Mouse (Mus musculus) heart, adult 2 months (tissue): ENCODE data around the gene Fntb. TPM values are rescaled to one million over a fixed set of nuclear protein-coding genes. Genes with fewer than 3 reads are reported as not detected.

Experiments used
- DNase-seq, 2 experiments: peaks; one replicate each; pipeline ENCODE4 v3.0.0; 2021
- H3K27ac ChIP-seq: fragments of 200-600 bp; 2 replicates; pipeline ENCODE4 v1.8.1; 2022
- H3K27me3 ChIP-seq: fragments of 200-500 bp; 2 replicates; pipeline ENCODE4 v1.6.1; 2012; ENCODE audit warnings: mild to moderate bottlenecking, low read length, inconsistent platforms, mixed read lengths; ENCODE audit not compliant: control insufficient read depth, insufficient read depth
- H3K36me3 ChIP-seq: fragments of 200-500 bp; 2 replicates; pipeline ENCODE4 v1.6.1; 2012; ENCODE audit warnings: low read length, inconsistent platforms; ENCODE audit not compliant: control insufficient read depth, insufficient read depth
- H3K4me1 ChIP-seq: fragments of 200-500 bp; 2 replicates; pipeline ENCODE4 v1.6.1; 2011; ENCODE audit warnings: low read length; ENCODE audit not compliant: control insufficient read depth, insufficient read depth
- H3K4me3 ChIP-seq: fragments of 200-600 bp; 2 replicates; pipeline ENCODE4 v1.8.1; 2022
- H3K79me2 ChIP-seq: fragments of 200-500 bp; replicated peaks from 2 replicates; pipeline ENCODE4 v1.6.1; 2012; ENCODE audit warnings: mild to moderate bottlenecking, inconsistent platforms, low read length, moderate library complexity, mixed read lengths; ENCODE audit not compliant: control insufficient read depth, insufficient read depth
- H3K9ac ChIP-seq: fragments of 200-500 bp; 2 replicates; pipeline ENCODE4 v1.6.1; 2012; ENCODE audit warnings: low read depth, mild to moderate bottlenecking, control low read depth, inconsistent platforms, low read length, mixed read lengths
- CTCF ChIP-seq: fragments of 200-600 bp; IDR thresholded peaks from 2 replicates; pipeline ENCODE4 v1.8.1; 2022; ENCODE audit warnings: antibody characterized with exemption, mild to moderate bottlenecking, moderate library complexity
- EP300 ChIP-seq: fragments of 200-500 bp; IDR thresholded peaks from 2 replicates; pipeline ENCODE4 v1.6.1; 2011; ENCODE audit warnings: low read depth, low read length, control low read depth; ENCODE audit not compliant: insufficient read depth
- POLR2A ChIP-seq: fragments of 200-500 bp; IDR thresholded peaks from 2 replicates; pipeline ENCODE4 v1.6.1; 2011; ENCODE audit warnings: mild to moderate bottlenecking, low read depth, low read length, control low read depth; ENCODE audit not compliant: insufficient read depth
- WGBS: fragments of 180-500 bp; shearing (Covaris S2); methylation state at CpG from one replicate; pipeline ENCODE4 v1.1.7; 2018; 5-methylcytosine and 5-hydroxymethylcytosine counted together
- intact Hi-C: fragments of 180-260 bp; cut with DNase I; formaldehyde crosslinking; loops from one replicate; pipeline ENCODE4 v1.15.1; 2025
- polyA plus RNA-seq: library from polyadenylated mRNA; depleted of rRNA; stranded (reverse); fragments of >200 nt; gene quantifications from 2 replicates; pipeline ENCODE4 v1.2.3, GENCODE M21; 2012
- total RNA-seq, 2 experiments: library from RNA; stranded (reverse); gene quantifications; 2 replicates each; pipeline ENCODE4 v1.2.3; 2021

Gene Fntb
- total and polyA plus RNA-seq, 3 experiments: 12.6 to 19.1 (median 13.7) TPM

DNA sequence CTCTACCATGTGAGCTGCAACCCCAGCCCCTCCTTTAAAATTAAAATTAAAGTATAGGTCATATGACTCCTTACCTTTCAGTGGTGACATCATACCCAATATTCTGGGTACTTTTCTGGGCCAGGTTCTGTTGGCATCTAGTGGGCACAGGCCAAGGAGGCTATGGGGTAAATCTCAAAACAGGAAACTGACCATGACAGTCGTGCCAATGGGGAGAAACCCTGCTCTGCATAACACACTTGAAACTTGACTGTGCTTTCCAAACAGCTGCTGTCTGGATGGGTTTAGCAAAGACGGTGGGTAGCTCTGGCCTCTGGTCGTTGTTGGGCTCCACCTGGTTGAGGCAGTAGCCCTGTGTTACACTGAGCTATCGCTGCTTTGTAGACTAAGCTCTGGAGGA lies 114.7 kb downstream of the Fntb start:
- H3K9ac ChIP-seq: no peak overlapping the region
- peaks cover 6% of the 10 kb centered on the region for H3K4me1 ChIP-seq
- H3K36me3 ChIP-seq: no peaks in the 10 kb centered on the region
- no peak overlapping the region for H3K4me3 ChIP-seq
- H3K79me2 ChIP-seq: no peaks in the 10 kb centered on the region
- DNase-seq: no peak
- TF ChIP-seq POLR2A (no peak), EP300 (no peak), CTCF (no peak)
- H3K27ac ChIP-seq: no peak overlapping the region
- 79% methylated on average over 4 of the region's 4 CpGs for WGBS
- H3K27me3 ChIP-seq: no peaks in the 10 kb centered on the region
- intact Hi-C loops: loop anchor here (2.0 kb wide), 1 partner anchor 83 kb away; the partner anchor contains the start of gene Max

DNA sequence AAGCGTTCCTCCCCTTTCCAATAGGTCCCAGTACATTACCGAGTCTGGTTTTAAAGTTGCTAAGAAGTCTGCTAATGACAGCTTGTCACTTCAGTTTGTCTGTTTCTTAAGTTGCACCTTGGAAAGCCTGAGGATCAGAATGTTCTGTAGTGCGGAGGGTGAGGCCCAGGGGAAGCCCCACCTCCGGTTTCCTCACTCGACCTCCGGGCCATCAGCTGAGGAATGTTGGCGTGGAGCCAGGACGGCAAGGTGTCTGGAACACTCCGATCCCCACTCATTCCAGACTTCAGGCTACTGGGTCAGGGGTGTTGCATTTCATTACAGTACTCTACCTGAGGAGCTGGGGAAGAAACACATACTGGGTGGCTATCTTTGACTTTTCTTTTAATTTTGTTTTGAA lies 118.4 kb downstream of the Fntb start:
- no peak for TF ChIP-seq CTCF
- peak; percentile 98 for TF ChIP-seq EP300
- TF ChIP-seq POLR2A: peak; percentile 38; the same call in 1 of the 2 replicates

DNA sequence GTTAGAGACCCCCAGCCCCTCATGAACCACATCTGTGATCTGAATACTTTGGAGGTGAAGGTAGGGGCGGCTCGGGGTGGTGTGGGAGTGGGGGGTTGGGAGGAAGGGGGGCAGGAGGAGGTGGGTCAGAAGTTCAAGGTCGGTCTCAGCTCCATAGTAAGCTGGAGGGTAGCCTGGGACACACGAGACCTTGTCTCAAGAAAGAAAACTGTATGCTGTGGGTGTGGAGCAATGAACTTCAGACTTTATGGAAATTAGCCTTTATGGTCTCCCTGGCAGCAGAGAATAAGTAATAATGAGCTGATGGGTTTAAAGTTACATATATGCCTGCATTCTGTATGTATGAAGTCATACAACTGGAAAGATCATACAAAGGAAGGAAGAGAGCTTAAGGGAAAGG lies 119.7 kb downstream of the Fntb start:
- H3K36me3 ChIP-seq: no peaks in the 10 kb centered on the region
- TF ChIP-seq CTCF (no peak), POLR2A (no peak), EP300 (no peak)
- H3K4me3 ChIP-seq: no peak overlapping the region
- no peak for DNase-seq
- no peaks in the 10 kb centered on the region for H3K79me2 ChIP-seq
- WGBS: 90% methylated on average over 4 of the region's 4 CpGs
- H3K27ac ChIP-seq: no peak overlapping the region; the same call in 1 of the 2 replicates
- no peak overlapping the region for H3K9ac ChIP-seq
- intact Hi-C loops: loop anchor here (2.0 kb wide), 1 partner anchor 38 kb away; no protein-coding TSS in a partner anchor
- H3K27me3 ChIP-seq: no peaks in the 10 kb centered on the region
- peaks cover 9% of the 10 kb centered on the region for H3K4me1 ChIP-seq

More for the DNA sequence above, 118.4 kb downstream of the Fntb start:
- DNase-seq: peak; percentile 88 to 90
- no peaks in the 10 kb centered on the region for H3K79me2 ChIP-seq
- H3K27ac ChIP-seq: peak overlapping the region; percentile 66
- intact Hi-C loops: loop anchor here (2.0 kb wide), 1 partner anchor 39 kb away; no protein-coding TSS in a partner anchor
- no peaks in the 10 kb centered on the region for H3K36me3 ChIP-seq
- peaks cover 9% of the 10 kb centered on the region for H3K4me1 ChIP-seq
- WGBS: 15% methylated on average over 9 of the region's 9 CpGs
- no peak overlapping the region for H3K4me3 ChIP-seq
- no peak overlapping the region for H3K9ac ChIP-seq
- H3K27me3 ChIP-seq: no peaks in the 10 kb centered on the region

DNA sequence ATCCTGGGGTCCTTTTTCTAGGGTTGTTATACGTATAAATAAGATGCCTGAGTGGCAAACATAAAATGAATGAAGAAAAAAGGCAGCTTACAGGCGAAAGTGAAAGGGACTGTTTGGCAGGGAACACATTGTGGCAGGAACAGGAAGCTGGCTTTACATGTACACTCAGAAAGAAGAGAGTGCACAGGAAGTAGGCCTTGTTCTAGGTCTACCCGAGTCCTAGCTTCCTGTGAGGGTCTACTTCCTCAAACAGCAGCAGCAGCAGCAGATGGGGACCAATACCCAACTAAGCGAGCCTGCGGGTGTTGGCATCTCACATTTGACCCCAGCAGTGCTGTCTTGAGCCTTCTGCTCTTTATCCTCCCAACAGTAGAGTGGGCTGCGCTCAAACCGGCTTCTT lies 121.4 kb downstream of the Fntb start:
- Histone ChIP-seq H3K79me2 (no peaks in the 10 kb centered on the region), H3K27me3 (no peaks in the 10 kb centered on the region), H3K27ac (no peak overlapping the region), H3K36me3 (no peaks in the 10 kb centered on the region), H3K4me3 (no peak overlapping the region), H3K9ac (no peak overlapping the region), H3K4me1 (peaks cover 9% of the 10 kb centered on the region)
- no peak for DNase-seq
- intact Hi-C loops: no loop called here
- TF ChIP-seq POLR2A (no peak), EP300 (no peak), CTCF (no peak)
- 73% methylated on average over 7 of the region's 7 CpGs for WGBS

DNA sequence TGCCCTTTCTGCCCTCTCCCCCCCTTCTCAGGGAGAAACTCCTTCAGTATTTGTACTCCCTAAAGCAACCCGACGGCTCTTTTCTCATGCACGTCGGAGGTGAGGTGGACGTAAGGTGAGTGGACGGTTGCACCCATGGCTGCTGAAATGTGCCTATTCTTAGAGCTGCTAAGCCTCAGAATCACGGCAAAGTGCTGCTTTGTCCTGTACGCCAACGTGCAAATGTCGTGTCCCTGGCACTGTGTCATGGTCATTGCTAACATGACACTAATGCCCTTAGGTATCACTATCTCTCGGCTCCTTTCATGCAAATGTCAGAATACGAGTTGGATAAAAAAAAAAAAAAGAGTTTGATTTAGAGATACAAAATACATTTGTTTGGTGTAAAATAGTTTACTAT lies 122.6 kb downstream of the Fntb start:
- Histone ChIP-seq H3K4me3 (no peak overlapping the region), H3K9ac (no peak overlapping the region), H3K36me3 (no peaks in the 10 kb centered on the region), H3K79me2 (no peaks in the 10 kb centered on the region), H3K27me3 (no peaks in the 10 kb centered on the region), H3K27ac (no peak overlapping the region), H3K4me1 (peaks cover 9% of the 10 kb centered on the region)
- 73% methylated on average over 12 of the region's 12 CpGs for WGBS
- TF ChIP-seq POLR2A: no peak
- TF ChIP-seq EP300: 0 out of 2 replicates have a peak, but pooled peaks have one; percentile 45
- intact Hi-C loops: no loop called here
- no peak for DNase-seq

DNA sequence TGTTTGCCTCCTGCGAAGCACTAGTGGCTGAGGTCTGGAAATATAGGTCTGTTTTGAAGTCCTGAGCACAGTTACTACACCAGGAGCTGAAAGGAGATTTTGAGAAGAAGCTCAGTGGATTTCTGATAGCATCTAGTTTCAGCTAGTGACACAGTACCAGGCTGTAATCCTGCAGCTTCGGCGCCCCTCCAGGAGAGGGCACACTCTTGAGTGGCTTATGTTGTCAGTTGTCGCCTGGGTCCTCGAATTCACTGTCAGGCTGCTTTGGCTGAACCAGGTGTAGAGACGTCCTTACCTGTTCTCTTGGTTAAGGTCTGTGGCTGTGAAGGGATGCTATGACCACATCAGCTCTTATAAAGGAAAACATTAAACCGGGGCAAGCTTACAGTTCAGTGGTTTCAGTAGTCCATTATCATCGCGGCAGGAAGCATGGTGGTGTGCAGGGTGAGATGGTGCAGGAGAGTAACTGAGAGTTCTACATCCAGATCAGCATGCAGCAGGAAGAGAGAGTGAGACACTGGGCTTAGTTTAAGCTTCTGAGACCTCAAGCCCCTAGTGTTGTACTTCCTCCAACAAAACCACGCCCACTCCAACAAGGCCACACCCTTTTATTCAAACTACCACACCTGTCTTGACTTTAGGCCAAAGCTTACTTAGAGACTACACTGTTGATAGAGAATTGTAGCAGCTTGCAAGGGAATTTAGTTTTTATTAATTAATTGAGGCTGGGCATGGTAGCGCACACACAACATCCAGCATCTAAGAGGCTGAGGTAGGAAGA lies 124.2 kb downstream of the Fntb start:
- WGBS: 94% methylated on average over 11 of the region's 11 CpGs
- TF ChIP-seq EP300 (no peak), CTCF (peak; percentile 33), POLR2A (no peak)
- H3K27me3 ChIP-seq: no peaks in the 10 kb centered on the region
- intact Hi-C loops: no loop called here
- H3K36me3 ChIP-seq: no peaks in the 10 kb centered on the region
- no peak for DNase-seq
- H3K9ac ChIP-seq: no peak overlapping the region
- H3K4me3 ChIP-seq: no peak overlapping the region
- peaks cover 3% of the 10 kb centered on the region for H3K4me1 ChIP-seq
- no peak overlapping the region for H3K27ac ChIP-seq
- no peaks in the 10 kb centered on the region for H3K79me2 ChIP-seq
